Mouse (Mus musculus): Measurements from ENCODE around the gene Trim41.
"Not testable (repeated sequence)": the region's sequence is repeated elsewhere in the genome, so short reads cannot be mapped to it uniquely, and the experiment has no call there.

The Trim41 gene

DNA sequence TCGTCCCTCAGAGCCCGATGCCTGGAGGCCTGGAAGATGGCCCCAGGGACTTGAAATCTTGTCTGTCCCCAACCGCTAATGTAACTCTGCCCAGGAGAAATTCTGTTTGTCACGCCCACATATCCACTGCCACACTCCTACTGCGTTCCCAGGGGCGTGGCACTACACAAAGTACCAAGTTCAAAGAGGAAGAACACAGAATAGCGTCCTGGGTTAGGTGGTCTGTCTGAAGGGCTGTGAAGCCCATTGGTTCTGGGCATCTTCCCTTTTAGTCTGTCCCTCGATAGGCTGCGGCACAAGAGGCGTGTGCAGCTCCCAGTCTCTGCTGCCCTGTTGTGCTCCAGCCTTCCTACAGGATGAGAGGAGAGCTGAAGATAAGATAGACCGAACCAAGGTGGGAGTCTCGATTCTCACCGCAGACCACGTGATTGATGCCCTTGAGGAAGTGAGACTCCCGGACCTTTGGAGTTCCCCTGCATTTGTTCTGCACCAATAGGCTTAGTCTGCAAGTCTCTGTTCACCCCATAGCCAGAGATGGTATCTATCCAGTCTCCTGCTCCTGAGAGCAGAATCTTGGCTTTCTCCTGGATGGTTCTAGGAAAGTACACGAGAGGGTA lies 21.1 kb upstream of the Trim41 start:
- peak in 1 of 2 experiments; percentile 50 for DNase-seq (ENCODE audit: low read depth in 1 of 2, low spot score in 2 of 2)

DNA sequence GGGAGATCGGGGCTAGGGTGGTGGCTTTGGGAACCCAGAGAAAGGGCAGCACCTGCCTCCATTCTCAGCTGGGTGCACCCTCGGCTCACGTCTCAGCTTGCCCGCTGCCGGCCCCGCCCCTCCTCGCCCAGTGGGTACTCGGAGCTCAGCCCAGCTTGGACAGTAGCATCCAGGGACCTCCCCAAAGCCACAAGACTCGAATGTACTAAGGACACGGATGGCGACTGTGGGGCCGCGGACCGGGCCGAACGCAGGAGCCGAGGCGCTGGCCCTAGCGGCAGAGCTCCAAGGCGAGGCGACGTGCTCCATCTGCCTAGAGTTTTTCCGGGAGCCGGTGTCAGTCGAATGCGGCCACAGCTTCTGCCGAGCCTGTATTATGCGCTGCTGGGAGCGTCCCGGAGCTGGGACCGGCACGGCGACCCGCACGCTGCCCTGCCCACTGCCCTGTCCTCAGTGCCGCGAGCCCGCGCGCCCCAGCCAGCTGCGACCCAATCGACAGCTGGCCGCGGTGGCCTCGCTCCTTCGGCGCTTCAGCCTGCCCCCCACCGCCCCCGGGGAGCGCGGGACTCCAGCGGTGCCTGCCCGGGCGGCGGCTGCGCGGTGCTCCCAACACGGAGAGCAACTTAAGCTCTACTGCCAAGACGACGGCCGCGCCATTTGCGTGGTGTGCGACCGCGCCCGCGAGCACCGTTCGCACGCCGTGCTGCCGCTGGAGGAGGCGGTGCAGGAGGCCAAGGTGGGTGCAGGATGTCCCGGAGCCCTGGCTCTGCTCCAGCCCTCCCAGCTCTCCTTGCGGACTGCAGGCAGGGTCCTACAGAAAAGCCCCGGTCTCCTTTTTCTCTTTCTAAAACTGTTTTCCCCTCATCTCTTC lies 20.4 kb upstream of the Trim41 start:
- no peak for DNase-seq (ENCODE audit: low read depth in 1 of 2, low spot score in 2 of 2)

DNA sequence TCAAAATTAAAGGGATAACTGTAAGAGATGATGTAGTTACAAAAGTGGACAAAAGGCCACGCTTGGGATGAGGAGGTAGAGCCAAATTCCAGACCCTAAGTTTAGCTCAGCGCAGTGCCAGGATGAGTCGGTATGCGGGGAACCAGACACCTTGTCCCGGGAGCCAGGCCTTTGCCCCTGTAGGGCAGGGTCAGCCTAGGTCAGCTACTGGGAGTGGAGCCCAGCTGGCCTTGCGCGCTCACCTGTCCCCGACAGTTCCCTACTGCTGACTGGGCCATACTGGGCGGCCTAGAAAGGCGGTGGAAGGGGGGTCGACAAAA lies 19.8 kb upstream of the Trim41 start:
- DNase-seq (ENCODE audit: low read depth in 1 of 2, low spot score in 2 of 2) = no peak

DNA sequence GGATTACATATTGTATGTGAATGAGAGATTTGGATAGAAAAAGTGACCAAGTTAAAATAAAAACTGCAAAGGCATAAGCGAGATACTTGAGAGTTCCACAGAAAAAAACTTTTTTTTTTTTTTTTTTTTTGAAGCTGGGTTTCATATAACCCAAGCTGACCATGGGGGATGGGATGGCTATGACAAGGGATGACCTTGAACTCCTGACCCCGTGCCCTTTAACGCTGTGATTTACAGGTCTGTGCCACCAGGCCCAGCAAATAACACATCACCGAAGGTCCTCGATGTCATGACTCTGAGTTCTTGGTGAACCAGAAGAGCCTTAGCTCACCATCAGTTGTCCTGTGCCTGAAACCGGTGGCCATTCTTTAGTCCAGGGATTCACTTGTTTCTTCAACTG lies 18.8 kb upstream of the Trim41 start:
- DNase-seq (ENCODE audit: low read depth in 1 of 2, low spot score in 2 of 2) = no peak

DNA sequence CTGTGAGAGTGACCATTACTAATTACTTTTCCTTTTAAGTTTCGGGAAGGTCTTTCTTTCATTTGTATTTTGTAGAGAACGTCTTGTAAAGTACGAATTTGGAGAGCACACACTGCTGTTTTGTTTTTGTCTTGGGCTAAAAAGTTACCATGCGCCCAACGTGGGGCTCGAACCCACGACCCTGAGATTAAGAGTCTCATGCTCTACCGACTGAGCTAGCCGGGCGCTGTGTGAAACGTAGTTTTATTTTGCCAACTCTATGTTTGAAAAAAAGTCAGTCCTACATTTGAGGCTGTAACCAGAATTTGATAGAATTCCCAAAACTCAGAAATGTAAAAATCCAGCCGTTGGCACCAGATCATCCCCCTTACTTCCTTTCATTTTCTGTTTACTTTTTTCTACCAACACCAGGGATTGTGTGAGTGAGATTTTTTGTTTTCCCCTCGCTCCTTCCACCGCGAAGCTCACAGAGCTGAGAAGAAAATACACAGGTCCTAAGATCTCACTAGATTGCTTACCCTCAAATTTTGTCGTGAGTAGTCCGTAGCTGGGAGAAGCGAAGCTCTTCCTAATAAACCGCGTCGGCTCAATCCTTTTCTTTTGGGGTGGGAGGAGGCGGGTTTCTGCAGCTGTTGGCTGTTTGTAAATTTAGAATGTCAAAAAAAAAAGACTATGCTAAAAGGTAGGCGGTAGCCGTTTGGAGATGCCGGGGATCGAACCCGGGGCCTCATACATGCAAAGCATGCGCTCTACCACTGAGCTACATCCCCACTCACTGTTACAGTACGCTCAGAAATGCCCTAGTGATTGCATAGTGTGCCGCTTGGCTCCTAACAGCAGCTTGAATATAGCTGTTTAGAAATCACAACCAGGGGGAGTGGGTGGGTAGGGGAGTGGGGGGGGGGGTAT lies 16.8 kb upstream of the Trim41 start:
- DNase-seq (ENCODE audit: low read depth in 1 of 2, low spot score in 2 of 2) = peak; percentile 74 to 88

DNA sequence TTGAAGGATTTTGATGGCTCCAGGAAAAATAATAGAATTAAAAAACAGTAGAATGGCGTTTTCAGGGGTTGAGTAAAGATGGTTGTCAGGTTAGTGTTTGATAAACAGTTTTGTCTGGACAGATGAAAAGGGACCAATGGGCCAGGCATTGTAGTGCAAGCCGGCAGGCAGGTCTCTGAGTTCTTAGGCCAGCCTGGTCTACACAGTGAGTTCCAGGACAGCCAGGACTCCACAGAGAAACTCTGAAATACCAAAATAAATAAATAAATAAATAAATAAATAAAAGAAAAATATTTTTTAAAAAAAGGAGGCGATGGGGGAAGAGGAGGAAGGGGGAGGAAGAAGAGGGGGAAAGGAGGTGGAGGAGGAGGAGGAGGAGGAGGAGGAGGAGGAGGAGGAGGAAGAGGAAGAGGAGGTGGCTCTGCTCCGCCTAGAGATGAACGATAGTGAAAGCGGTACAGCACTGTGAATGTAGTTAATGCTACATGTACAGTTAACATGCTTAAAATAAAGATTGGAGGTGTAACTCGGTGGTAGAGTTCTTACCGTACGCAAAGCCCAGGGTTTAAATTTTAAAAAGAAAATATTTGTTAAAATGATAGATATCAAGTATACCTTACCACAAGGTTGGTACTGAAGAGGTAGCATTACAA lies 16.1 kb upstream of the Trim41 start:
- no peak for DNase-seq (ENCODE audit: low read depth in 1 of 2, low spot score in 2 of 2)

DNA sequence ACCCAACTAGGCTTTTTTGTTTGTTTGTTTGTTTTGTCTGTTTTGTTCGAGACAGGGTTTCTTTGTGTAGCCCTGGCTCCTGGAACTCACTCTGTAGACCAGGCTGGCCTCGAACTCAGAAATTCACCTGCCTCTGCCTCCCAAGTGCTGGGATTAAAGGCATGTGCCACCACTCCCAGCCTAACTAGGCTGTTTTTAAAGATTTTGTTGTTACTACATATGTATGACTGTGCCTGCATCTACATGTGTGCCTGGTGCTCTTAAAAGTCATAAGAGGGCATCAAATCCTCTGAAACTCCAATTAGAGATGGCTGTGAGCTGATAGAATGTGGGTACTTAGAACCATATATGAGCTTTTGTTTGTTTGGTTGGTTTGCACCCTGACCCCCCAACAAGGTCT lies 14.1 kb upstream of the Trim41 start:
- no peak for DNase-seq (ENCODE audit: low read depth in 1 of 2, low spot score in 2 of 2)

DNA sequence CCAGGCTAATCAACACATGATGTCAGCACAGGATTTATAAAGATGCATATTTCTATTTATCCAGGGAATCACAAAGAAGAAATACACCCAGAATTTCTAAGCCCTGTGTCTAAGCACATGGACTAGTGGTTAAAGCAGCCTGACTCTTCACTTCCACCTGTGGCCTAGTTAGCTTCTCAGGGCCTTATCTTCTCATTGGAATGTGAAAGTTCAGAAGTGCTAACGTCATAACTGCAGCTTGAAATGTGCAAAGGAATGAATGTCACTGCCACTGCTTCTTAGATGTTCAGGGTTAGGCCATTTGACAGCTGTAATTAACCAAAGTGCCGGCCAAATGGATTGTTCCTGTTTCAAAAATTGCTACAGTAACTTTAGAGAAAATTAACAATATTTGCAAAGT lies 13.1 kb upstream of the Trim41 start:
- no peak for DNase-seq (ENCODE audit: low read depth in 1 of 2, low spot score in 2 of 2)

DNA sequence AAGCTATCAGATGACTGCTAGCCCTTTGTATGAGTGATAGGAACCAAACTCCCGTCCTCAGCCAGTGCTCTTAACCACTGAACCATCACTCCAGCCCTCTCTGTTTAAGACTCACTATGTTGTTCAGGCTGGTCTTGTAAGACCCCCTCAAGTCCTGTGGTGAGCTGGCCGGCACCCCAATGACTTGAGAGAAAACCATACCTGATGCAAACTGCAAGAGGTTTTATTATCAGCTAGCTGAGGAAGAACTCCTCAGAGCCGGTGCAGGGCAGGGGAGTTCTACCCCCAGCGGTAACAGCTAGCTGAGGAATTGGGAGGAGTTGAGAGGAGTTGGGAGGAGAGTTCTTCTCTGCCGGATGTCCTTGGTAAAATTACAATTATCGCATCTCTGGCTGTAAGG lies 10.8 kb upstream of the Trim41 start:
- DNase-seq (ENCODE audit: low read depth in 1 of 2, low spot score in 2 of 2) = no peak

DNA sequence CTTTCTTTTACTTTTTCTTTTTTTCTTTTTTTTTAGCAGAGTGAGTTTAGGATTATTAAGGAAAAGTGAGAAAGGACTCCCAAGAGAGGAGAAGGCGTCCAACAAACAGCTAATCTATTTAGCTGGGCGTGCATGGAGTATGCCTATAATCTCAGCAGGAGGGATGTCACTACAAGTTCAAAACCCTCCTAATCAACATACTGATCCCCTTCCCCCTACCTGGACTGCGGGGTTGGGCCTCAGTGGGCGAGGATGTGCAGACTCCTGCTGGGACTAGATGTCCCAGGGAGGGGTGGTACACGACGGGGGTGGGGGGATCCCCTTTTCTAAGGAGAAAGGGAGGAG lies 9.6 kb upstream of the Trim41 start:
- no peak for DNase-seq (ENCODE audit: low read depth in 1 of 2, low spot score in 2 of 2)

DNA sequence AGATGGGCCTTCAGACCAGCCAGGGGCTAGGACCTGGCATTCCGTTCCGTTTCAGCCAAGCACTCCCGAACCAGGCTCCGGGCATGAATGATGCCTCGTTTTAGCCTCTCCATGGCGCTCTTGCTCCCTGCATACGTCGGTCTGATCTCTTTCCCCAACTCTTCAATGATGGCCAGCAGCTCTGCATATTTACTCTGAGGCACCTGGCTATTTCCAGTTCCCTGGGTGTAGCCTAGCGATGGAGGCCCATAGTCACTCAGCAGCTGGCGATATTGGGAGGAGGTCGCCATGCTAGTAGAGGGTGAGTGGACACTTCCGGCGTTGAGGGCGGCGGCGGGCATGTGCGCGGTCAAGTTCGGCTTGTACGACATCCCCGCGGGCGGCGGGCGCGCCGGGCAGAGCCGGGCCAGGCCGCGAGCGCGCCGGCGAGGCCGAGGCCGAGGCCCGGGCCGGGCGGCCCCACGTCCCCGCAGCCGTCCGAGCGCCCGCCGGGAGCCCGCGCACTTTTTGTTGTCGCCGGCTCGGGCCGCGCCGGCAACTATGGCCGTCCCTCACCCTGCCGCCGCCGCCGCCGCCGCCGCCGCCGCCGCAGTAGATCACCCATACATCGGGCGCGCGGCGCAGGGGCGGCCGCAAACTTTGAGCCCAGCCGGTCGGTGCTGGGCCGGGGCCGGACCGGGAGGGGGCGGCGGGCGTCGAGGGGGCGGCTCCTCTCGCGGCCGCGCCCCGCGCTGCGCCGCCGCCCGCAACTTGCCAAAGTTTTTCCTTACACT lies 9.0 kb upstream of the Trim41 start, which contains the start of the genes Trim7 and Gm12184:
Trim7 (plus strand) TSS at position 162 of the 773 bp plus-strand sequence.
Gm12184 (minus strand) TSS at position 677 of the 773 bp plus-strand sequence.
- not testable (repeated sequence) for DNase-seq (ENCODE audit: low read depth in 1 of 2, low spot score in 2 of 2)

DNA sequence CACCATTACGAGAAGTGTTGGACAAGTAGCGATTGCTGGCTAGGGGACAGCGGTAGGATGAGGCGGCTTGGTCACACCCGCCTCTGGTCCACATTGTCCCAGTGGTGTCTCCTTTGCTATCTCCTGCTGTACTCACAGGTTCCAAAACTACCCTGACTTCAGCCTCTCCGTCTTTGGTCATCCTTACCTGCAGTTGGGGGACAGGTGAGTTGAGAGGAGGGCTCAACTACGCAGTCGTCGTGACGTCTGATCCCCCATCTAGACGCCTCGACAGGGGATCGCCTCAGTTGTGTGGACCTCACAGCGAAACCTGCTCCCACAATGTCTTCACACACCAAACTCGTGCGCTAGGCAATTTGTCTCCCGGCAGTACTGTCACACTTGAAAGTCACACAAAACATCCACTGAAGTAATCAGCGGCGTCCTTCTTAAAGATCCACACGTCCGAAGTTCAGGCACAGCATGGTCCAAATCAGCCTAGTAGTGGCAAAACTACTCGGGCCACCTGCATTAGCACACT lies 7.2 kb upstream of the Trim41 start:
- DNase-seq (ENCODE audit: low read depth in 1 of 2, low spot score in 2 of 2) = no peak

DNA sequence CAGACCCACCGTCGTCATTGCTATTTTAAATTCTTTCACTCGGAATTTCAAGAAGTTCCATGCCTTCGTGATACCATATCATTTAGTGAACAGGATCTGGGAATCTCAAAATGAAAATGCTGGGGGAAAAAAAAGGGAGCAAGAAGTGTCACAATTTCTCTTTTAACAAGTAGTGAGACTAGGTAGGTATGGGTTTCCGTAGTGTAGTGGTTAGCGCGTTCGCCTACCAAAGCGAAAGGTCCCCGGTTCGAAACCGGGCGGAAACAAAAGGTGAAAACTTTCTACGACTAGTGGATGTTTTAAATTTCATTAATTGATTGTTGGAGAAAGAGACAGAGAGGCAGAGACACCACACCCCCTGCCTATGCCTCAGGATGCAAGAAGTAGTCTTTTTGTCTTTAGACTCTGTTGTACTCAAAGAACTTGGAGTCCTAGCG lies 6.4 kb upstream of the Trim41 start:
- DNase-seq (ENCODE audit: low read depth in 1 of 2, low spot score in 2 of 2) = peak in 1 of 2 experiments; percentile 62

DNA sequence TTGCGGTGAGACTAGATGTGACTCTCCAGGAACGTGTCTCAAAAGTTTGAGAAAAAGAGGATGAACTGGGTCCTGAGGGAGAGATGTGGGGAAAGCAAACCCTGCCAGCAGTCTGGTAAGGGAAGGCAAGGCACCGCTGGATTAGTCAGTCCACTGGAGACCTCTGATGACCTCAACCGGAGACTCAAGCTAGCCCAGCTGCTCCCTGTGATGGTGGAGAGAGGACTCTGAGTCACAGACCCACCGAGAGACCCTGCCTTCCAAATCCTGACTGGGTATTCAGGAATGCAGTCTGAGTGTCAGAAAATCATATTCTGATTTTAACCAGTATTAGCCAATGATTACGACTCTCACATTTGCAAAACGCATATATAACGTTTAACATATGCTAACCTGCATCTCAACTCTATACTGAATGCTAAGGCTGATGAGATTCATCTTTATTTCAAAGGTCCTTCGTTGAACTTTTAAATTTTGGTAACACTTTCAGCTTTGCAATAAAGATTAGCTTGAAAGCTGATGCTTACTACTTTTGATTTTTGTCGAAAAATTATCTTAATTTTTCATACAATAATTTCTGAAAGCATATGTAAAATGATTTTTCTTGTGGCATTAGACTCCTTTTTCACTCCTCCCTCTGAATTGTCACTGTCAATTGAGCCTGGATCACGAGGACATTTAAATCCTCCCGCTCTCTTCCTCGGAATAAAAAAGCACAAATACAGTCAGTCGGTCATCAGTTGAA lies 5.8 kb upstream of the Trim41 start:
- DNase-seq (ENCODE audit: low read depth in 1 of 2, low spot score in 2 of 2) = no peak

DNA sequence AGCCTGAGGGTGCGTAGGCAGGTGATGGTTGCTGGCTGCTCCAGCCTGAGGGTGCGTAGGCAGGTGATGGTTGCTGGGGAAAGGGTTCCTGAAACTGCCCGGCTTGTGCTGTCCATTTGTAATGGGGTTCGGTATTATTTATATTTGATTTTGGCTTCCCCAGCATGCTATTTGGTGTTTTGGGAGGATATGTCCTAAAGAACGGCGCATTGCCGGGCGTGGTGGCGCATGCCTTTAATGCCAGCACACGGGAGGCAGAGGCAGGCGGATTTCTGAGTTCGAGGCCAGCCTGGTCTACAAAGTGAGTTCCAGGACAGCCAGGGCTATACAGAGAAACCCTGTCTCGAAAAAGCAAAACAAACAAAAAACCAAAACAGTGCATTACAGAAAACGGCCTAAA lies 4.1 kb upstream of the Trim41 start:
- not testable (repeated sequence) for DNase-seq (ENCODE audit: low read depth in 1 of 2, low spot score in 2 of 2)

DNA sequence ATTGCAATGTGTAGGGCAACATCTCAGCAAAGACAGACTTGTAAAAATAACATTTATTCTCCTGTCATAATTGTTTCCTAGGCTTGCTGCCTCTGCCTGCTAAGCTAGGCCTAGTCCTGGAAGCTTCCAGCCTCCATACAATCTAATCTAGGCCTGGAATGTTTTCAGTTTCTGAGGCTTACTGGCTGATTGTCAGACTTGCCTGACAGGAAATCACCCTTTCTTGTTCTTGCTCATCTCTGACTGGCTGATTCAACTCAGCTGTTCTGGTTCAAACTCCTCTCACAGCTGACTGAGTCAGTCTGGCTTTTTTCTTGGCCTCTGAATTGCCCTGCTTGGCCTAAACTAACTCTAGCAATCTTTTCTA lies 3.1 kb upstream of the Trim41 start:
- no peak for DNase-seq (ENCODE audit: low read depth in 1 of 2, low spot score in 2 of 2)

DNA sequence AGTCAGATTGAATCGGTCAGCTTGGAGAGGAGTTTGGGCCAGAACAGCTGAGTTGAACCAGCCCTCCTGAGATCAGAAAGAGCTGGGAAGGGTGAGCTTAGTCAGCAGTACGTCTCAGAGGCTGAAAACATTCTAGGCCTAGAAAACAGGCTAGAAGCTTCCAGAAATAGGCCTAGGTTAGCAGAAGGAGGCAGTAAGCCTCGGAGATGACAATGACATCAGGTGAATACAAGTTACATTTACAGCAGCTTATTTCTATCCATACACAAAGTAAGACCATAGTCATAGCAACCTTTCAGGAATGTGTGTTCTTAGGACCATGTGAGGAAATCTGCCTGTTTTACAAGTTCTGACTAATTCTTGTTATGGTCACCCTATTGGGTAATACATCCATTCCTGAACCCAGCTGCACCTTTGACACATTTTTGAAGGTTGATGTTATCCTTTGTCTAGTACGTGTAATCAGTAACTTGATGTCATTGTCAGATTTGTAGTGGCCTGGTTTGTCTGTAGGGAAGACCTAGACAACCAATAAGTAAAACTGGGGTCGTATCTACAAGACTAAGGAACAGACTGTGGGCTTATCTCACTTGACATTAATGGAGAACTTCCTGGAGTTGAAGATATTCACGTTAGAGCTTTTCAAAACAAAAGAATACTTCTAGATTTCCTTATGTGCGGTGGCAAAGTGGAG lies 2.6 kb upstream of the Trim41 start:
- no peak for DNase-seq (ENCODE audit: low read depth in 1 of 2, low spot score in 2 of 2)

DNA sequence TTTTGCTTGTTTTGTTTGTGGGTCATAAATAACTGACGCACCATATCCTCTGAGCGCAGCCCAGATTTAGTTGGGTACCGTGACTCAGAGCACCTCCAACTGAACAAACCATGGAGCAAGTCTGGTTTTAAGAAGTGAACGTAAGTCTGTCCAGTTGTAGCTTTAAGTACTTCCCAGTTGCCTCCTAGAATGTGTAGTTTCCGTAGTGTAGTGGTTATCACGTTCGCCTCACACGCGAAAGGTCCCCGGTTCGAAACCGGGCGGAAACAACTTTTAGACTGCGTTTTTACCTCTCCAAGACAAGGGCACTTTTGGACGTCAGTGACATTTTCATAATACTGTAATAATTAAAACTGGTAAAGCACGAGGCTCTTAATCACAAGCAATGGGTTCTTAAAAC lies 1.2 kb upstream of the Trim41 start:
- peak in 1 of 2 experiments; percentile 76 for DNase-seq (ENCODE audit: low read depth in 1 of 2, low spot score in 2 of 2)

DNA sequence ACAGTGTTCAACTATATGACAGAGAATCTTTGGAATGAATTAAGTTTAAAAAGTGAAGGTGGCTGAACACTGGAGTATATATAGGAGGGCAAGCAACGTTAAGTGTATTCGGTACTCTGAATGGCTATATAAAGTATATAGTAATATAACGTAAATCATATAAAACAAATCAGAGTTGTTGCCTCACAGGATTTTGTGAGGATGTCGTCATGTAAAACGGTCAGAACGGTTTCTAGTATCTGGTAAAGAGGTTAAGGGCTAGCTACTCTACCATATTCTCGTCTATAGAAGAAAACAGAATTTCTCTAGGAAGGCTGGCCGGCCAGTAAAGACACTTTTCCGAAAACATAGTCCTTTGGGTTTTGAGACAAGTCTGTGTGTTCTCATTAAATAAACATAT lies 641 bp upstream of the Trim41 start:
- DNase-seq (ENCODE audit: low read depth in 1 of 2, low spot score in 2 of 2) = no peak

All from monocyte, adult 2 months (primary cell).